Mouse (Mus musculus) layer of hippocampus, adult 9-11 months (tissue): Measurements from ENCODE around the gene Stac2.

Source experiments
- DNase-seq: peaks from one replicate; pipeline ENCODE4 v3.0.0; 2022

Stac2 gene

DNA sequence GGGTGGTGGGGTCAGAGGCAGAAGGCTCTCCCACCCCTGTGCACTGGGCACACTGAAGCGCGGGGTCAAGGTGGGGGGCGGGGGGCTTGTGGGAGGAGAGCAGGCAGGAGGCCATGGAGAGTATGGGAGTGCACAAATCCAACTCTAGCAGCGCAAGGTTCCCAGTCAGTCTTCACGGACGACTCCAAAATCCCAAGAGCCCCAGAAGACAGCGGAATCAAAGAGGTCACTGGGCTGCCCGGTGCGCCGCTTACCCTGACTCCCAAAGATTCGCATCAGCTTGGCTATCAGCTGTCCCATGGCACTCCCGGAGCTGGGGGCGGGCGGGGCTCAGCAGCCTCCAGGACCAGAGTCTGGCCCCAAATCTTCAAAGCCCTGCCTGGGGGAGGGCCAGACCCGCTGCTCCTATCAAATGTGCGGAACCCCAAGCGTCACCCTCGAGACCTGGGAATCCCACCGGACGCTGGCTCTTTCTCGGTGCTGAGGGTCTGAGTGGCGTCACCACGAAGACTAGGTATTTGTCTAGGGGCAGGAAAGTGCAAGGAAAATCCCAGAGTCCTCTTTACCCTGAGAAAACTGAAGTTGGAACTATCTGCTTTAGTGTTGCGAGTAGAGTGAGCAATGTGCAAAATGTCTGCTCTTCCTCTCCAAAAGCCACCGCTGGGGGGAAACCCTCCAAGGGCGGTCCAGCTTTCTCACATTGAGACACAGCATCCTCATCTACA is 57.5 kb downstream of the Stac2 start, which contains the start of gene Arl5c:
Arl5c (minus strand) TSS at position 618 of the 725 bp plus-strand sequence.
- no peak for DNase-seq

DNA sequence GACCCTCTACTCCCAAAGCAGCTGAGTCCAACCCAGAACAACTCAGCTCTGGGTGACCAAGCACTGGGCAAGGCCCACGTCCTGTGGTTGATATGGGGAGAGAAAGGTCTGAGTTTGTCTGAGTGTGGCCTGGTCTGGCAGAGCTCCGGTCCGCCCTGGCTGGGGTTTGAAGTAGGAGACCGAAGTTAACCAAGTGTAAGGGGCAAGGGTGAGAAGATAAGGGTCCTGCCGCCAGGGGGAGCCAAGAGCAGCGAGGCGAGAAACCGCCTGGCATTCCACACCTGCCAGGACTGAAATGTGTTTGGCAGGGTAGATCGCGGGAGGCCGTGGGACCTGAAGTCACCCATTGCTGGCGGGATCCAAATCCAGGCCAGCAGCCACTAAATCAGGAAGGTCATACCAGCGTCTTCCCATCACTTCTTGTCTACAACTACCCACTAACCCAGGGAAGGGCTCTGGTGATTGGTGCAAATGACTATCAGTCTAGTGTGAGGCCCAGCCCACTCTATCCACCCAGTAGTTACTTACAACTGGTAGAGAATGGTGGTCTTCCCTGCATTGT is 58.6 kb downstream of the Stac2 start:
- no peak for DNase-seq

DNA sequence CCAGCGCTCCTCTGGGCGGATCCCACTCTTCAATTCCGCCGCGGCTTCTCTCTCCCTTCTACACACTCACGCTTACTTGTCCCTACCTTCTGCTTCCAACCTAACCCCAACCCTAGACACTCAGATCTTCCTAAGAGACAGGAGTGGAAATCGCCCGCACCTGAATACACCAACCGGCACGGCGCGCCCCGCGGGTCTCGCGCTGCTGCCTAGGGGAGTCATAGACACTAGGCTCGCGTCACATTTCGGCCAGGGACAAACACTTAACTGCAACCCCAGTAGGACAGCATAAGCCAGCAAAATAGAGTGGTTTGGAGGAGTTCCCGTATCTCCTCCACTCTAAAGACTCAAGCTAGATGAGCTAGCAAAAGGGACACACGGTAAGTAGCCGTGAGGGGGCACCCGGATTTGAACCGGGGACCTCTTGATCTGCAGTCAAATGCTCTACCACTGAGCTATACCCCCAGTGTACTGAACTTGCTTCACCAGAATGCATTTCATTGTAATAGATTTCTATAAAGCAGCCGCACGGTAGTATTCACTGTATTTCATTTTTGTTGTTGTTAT is 64.6 kb downstream of the Stac2 start:
- DNase-seq: peak; percentile 89

DNA sequence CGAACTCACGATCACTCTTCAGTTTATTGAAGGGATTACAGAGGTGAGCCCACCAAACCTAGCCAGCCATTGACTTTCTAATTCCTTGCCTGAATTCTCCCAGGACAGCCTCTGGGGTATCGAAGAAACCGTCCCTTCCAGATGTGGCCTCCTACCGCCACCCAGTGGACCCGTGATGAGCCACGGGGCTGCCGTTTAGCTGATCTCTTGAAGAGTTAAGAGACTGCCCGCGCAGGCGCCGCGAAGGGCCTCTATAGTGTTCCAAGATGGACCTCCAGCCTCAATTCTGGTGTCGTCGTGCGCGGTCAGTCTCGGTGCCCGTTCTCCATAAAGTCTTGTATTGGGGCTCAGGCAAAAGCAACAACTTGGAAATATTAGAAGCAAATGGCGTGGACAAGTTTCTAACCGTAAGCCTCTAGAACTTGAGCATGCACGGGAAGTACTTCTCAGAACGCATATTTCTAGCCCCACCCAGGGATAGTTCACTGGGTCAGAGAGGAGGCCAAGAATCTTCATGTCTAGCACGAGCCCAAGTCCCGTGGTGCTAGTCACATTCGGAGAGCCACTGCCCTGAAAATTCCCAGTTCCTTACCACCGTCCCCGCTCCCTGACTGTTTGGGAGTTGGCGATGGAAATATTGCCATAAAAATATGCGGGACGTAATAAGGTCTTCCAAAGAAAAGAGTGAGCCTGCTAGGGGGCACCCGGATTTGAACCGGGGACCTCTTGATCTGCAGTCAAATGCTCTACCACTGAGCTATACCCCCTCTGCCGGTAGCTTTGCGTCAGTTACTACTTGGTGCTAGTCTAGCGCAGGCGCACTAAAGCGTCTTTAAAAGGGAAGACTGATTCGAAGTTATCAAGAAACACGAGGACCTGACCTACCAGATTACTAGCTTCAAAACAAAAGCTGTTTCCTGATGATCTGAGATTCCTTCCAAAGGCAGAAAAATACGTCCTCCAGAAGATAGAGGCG is 65.4 kb downstream of the Stac2 start:
- peak; percentile 94 for DNase-seq

DNA sequence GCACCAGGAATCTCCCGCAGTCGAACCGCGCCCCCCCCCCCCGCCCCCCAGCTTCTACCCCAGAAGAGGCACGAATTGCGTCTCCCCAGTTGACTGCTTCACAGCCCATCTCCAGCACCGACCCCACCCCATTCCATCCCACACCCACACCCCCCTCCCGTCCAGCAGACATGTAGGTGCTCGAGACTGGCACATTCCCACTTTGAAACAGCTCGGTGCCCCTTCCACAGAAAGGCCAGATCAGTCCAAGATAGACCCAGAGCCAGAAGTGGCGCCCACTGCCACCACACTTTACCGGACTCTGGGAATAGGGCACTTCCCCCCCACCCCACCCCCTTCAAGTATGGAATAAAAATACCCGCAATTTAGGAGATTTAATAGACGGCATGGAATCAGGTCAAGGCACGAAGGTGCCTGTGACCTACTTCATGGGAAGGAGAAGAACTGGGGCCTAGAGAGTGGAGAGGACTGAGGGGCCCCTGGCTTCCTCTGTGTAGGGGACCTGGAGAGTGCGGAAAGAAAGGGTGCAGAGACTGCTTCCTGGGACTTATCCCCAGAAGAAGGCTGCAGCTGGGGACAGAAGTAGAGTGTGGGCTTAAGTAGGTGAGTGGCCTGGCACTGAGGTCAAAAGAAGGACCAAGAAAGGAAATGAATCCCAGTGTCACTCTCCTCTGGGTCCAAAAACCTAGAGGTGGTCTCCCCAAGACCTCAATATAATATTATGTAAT is 66.4 kb downstream of the Stac2 start:
- DNase-seq: no peak
